Mouse (Mus musculus): ENCODE measurements around the gene Flt3.

The Flt3 gene

GRCm38 (mm10) chr5:147351931-147352330, 48.4 kb downstream of the Flt3 start:
- no peak for DNase-seq

- DNase-seq = no peak
These were observed 54.3 kb downstream of the Flt3 start for GRCm38 (mm10) chr5:147345981-147346380.

- DNase-seq = no peak
These were observed 56.4 kb downstream of the Flt3 start for GRCm38 (mm10) chr5:147343904-147344303.

- DNase-seq = no peak
These were observed 57.4 kb downstream of the Flt3 start for GRCm38 (mm10) chr5:147342901-147343300.

GRCm38 (mm10) chr5:147340741-147341414, 59.4 kb downstream of the Flt3 start:
- no peak for DNase-seq

- DNase-seq = no peak
These were observed 60.7 kb downstream of the Flt3 start for GRCm38 (mm10) chr5:147339560-147339959.

- no peak for DNase-seq
These were observed 61.3 kb downstream of the Flt3 start for GRCm38 (mm10) chr5:147338967-147339366.

- no peak for DNase-seq
These were observed 67.6 kb downstream of the Flt3 start for GRCm38 (mm10) chr5:147332711-147333110.

GRCm38 (mm10) chr5:147331547-147331946, 68.7 kb downstream of the Flt3 start:
- peak; percentile 54 for DNase-seq

GRCm38 (mm10) chr5:147329946-147330345, 70.3 kb downstream of the Flt3 start:
- DNase-seq = no peak

- DNase-seq = no peak
These were observed 72.7 kb downstream of the Flt3 start for GRCm38 (mm10) chr5:147327636-147328035.

GRCm38 (mm10) chr5:147325931-147326330, 74.4 kb downstream of the Flt3 start:
- DNase-seq = no peak

- DNase-seq = peak; percentile 73
These were observed 76.9 kb downstream of the Flt3 start for GRCm38 (mm10) chr5:147323237-147323917.

GRCm38 (mm10) chr5:147322183-147322582, 78.1 kb downstream of the Flt3 start, which contains the start of gene Urad:
Urad (minus strand) TSS chr5:147322440.
- DNase-seq = no peak

- DNase-seq = peak; percentile 86
These were observed 80.6 kb downstream of the Flt3 start for GRCm38 (mm10) chr5:147319653-147320052.

GRCm38 (mm10) chr5:147317991-147318390, 82.3 kb downstream of the Flt3 start:
- DNase-seq = no peak

- no peak for DNase-seq
These were observed 83.0 kb downstream of the Flt3 start for GRCm38 (mm10) chr5:147317321-147317720.

- no peak for DNase-seq
These were observed 84.7 kb downstream of the Flt3 start for GRCm38 (mm10) chr5:147315432-147316075.

- DNase-seq = no peak
These were observed 85.5 kb downstream of the Flt3 start for GRCm38 (mm10) chr5:147314646-147315431.

- no peak for DNase-seq
These were observed 87.2 kb downstream of the Flt3 start for GRCm38 (mm10) chr5:147312830-147313685.

GRCm38 (mm10) chr5:147309786-147310185, 90.5 kb downstream of the Flt3 start:
- DNase-seq = no peak

GRCm38 (mm10) chr5:147308451-147308850, 91.8 kb downstream of the Flt3 start:
- DNase-seq = no peak
